Mouse (Mus musculus) gastrocnemius, adult 8-10 months (tissue): ENCODE data around the gene Csnk1e. TPM values are rescaled to one million over a fixed set of nuclear protein-coding genes. Genes with fewer than 3 reads are reported as not detected.
A peak's percentile ranks its signal among the peaks of the same experiment; 100 is the strongest.

Experiments used
- DNase-seq, 2 experiments: peaks; one replicate each; pipeline ENCODE4 v3.0.0; 2022; ENCODE audit warnings: low spot score in 2 of 2
- total RNA-seq, 4 experiments: library from RNA; stranded (reverse); gene quantifications; 2 replicates each; pipeline ENCODE4 v1.2.4; 2022

Gene Csnk1e
- total RNA-seq, 4 experiments from 2014 or later = 54.1 to 61.3 (median 59.2) TPM

GRCm38 (mm10) chr15:79396736-79397135 lies 58.6 kb downstream of the Csnk1e start:
- no peak for DNase-seq

- no peak for DNase-seq
Observed at GRCm38 (mm10) chr15:79395281-79395680, 60.1 kb downstream of the Csnk1e start.

GRCm38 (mm10) chr15:79394842-79395241 lies 60.5 kb downstream of the Csnk1e start:
- no peak for DNase-seq

- DNase-seq = no peak
Observed at GRCm38 (mm10) chr15:79393101-79393500, 62.3 kb downstream of the Csnk1e start.

GRCm38 (mm10) chr15:79392527-79392926 lies 62.8 kb downstream of the Csnk1e start:
- DNase-seq = no peak

GRCm38 (mm10) chr15:79391447-79392093 lies 63.8 kb downstream of the Csnk1e start:
- DNase-seq = peak in 1 of 2 experiments; percentile 71

GRCm38 (mm10) chr15:79390434-79390833 lies 64.9 kb downstream of the Csnk1e start:
- DNase-seq = no peak

GRCm38 (mm10) chr15:79388171-79388570 lies 67.2 kb downstream of the Csnk1e start:
- no peak for DNase-seq

- DNase-seq = no peak
Observed at GRCm38 (mm10) chr15:79387611-79388010, 67.8 kb downstream of the Csnk1e start.

- no peak for DNase-seq
Observed at GRCm38 (mm10) chr15:79387081-79387480, 68.3 kb downstream of the Csnk1e start.

GRCm38 (mm10) chr15:79381644-79382043 lies 73.7 kb downstream of the Csnk1e start:
- no peak for DNase-seq

GRCm38 (mm10) chr15:79380468-79381444 lies 74.6 kb downstream of the Csnk1e start:
- peak; percentile 79 to 84 for DNase-seq

GRCm38 (mm10) chr15:79379658-79380057 lies 75.7 kb downstream of the Csnk1e start:
- no peak for DNase-seq

- DNase-seq = no peak
Observed at GRCm38 (mm10) chr15:79378608-79379007, 76.8 kb downstream of the Csnk1e start.

- peak; percentile 79 to 85 for DNase-seq
Observed at GRCm38 (mm10) chr15:79377681-79378080, 77.7 kb downstream of the Csnk1e start.

- no peak for DNase-seq
Observed at GRCm38 (mm10) chr15:79374760-79375159, 80.6 kb downstream of the Csnk1e start.

- no peak for DNase-seq
Observed at GRCm38 (mm10) chr15:79370281-79370843, 85.0 kb downstream of the Csnk1e start.

- no peak for DNase-seq
Observed at GRCm38 (mm10) chr15:79369452-79370280, 85.7 kb downstream of the Csnk1e start.

GRCm38 (mm10) chr15:79368861-79369440 lies 86.4 kb downstream of the Csnk1e start:
- no peak for DNase-seq

- DNase-seq = peak; percentile 57 to 63
Observed at GRCm38 (mm10) chr15:79368313-79368811, 87.0 kb downstream of the Csnk1e start.
